Mouse (Mus musculus) 416B (cell line): ENCODE data around the gene Rab10.

Experiments used
- DNase-seq: peaks from one replicate; pipeline ENCODE4 v3.0.0; 2011; ENCODE audit warnings: low read depth

The Rab10 gene

DNA sequence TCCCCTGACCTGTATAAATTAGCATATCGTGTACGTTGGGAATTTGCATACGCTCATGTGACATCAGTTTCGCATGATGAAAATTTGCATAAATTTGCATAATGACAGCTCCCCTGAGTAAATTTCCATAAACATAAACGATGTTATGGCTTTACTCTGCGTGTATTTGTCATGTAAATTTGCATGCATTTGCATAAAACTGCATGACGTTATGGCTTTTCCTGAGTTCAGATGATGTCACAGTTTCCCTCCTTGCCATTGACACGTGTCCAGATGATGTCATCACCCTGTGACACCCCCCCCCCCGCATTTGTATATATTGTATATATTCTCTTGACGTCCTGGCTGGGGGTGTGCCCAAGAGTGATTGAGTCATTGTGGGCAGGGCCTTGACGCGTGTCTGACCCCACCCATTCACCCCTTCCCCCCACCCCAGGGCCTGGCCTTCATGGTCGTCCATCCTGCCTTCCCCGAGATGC lies 73.6 kb downstream of the Rab10 start:
- no peak for DNase-seq

GRCm38 (mm10) chr12:3235646-3236161 lies 74.1 kb downstream of the Rab10 start:
- DNase-seq = peak; percentile 96

DNA sequence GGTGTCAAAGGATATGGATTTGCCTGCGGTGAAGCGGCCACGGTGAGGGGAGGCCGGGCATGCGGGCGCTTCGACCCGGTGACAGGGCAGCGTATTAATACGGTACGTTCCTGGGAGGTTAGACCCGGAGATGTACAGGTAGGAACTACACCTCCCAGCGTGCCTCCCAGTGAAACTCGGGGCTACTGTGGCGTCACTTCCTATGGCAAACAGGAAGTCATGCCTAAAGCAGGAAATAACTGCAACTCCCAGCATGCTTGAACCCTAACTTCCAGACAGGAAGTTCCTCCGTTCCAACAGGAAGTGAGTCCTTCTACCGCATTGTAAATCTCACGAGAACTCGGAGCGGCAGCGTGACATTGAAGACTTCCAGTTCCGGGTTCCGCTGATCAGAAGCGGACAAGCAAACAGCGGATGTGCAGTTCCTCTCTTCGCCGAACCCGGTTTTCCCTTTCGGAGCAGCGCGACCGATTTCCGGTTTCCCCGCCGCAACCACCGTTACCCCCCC lies 74.6 kb downstream of the Rab10 start:
- peak; percentile 99 for DNase-seq

GRCm38 (mm10) chr12:3234061-3234460 lies 75.7 kb downstream of the Rab10 start:
- DNase-seq = no peak

- DNase-seq = no peak
Measured at GRCm38 (mm10) chr12:3223352-3223751, 86.4 kb downstream of the Rab10 start.

DNA sequence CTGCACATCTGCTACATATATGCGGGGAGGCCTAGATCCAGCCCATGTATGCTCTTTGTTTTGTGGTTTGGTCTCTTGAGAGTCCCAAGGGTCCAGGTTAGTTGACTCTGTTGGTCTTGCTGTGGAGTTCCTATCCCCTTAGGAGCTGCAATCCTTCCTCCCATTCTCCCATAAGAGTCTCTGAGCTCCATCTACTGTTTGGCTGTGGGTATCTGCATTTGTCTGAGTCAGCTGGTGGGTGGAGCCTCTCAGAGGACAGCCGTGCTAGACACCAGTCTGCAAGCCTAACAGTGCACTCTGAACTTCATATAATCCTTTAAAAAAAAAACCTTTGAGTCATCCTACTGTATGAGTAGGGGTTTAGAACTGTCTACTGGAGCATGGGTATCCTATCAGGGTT lies 99.6 kb downstream of the Rab10 start:
- peak; percentile 50 for DNase-seq

- peak; percentile 47 for DNase-seq
Measured at GRCm38 (mm10) chr12:3209163-3209562, 100.6 kb downstream of the Rab10 start.
